Mouse (Mus musculus): ENCODE data around the gene Rdh8.
"Not testable (repeated sequence)": the region's sequence is repeated elsewhere in the genome, so short reads cannot be mapped to it uniquely, and the experiment has no call there.

Rdh8 gene

DNA sequence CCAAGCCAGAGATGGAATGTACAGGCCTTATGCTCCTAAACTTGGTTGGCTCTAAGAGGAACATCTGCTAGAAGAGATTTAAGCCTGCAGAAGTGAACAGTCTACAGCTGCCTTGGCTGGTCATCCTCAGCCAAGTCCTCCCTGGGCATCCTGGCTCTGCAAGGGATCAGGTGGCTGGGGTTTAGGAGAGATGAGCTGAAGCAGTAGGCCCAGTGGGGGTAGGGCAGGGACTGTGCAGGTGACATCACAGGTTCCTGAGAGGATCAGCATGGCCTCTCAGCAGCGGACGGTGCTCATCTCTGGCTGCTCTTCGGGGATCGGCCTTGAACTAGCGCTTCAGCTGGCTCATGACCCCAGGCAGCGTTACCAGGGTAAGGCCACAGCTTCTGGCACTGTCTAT lies at the start of gene Rdh8:
TSS of gene Rdh8 (plus strand) at position 268 of the 400 bp plus-strand sequence.
- in situ Hi-C loops (cut with MboI) = no loop called here

- in situ Hi-C loops (cut with MboI) = no loop called here
These were observed 37.0 kb upstream of the Rdh8 start for GRCm38 (mm10) chr9:20781286-20781685.

- in situ Hi-C loops (cut with MboI) = no loop called here
These were observed 33.2 kb upstream of the Rdh8 start for GRCm38 (mm10) chr9:20785055-20785454.

DNA sequence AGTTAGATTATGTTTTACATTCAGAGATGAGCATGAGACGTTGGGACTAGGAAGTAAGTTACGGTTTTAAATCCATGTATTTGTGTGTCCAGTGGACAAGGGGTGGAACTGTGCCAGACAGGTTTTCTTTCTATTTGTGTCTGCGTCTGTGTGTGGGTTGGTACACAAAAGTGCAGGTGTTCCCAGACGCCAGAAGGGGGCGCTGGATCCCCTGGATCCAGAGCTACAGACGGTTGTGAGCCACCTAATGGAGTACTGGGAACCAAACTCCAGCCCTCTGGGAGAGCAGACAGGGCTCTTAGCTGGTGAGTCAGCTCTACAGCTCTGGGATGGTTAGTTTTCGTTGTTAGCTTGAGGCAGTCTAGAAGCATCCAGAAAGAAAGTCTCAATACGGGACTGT lies 30.3 kb upstream of the Rdh8 start:
- in situ Hi-C loops (cut with MboI) = no loop called here

DNA sequence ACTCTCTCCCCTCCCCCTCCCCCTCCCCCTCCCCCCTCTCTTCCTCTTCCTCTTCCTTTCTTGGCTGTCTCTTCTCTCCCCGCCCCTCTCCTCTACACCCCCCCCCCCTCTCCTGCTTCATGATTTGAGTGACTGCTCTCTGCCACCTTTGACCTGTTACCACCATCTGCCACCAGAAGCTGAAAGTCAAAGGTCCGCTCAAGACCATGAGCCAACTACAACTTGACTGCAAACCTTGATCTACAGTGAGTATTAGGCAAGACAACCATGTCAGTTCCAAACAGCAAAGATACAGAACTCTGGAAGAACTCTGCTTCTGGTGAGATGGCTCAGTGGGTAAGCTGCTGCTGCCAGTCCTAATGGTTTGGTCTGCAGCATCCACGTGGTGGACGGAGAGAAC lies 28.7 kb upstream of the Rdh8 start:
- in situ Hi-C loops (cut with MboI) = no loop called here

DNA sequence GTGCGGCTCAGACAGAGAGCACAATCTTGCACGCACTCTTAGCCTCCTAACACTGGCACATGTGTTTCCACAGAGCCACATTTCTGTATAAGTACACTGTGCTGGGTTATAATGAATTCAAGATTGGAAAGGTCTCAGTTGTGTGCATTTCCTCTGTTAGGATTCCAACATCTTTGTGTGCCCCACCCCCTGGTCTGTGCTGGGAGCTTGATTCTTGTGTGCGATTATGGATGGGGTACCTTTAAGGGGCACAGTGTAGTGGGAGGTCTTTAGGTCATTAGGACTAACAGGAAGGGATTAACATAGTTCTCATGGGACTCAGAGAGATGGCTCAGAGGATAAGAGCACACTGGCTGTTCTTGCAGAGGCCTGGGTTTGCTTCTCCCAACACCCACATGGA lies 28.0 kb upstream of the Rdh8 start:
- in situ Hi-C loops (cut with MboI) = no loop called here

GRCm38 (mm10) chr9:20794108-20794806 lies 24.0 kb upstream of the Rdh8 start:
- in situ Hi-C loops (cut with MboI) = no loop called here

GRCm38 (mm10) chr9:20804266-20805158 lies 13.8 kb upstream of the Rdh8 start:
- in situ Hi-C loops (cut with MboI) = no loop called here

GRCm38 (mm10) chr9:20805159-20805495 lies 13.2 kb upstream of the Rdh8 start:
- in situ Hi-C loops (cut with MboI) = no loop called here

GRCm38 (mm10) chr9:20805706-20806105 lies 12.6 kb upstream of the Rdh8 start:
- in situ Hi-C loops (cut with MboI) = no loop called here

DNA sequence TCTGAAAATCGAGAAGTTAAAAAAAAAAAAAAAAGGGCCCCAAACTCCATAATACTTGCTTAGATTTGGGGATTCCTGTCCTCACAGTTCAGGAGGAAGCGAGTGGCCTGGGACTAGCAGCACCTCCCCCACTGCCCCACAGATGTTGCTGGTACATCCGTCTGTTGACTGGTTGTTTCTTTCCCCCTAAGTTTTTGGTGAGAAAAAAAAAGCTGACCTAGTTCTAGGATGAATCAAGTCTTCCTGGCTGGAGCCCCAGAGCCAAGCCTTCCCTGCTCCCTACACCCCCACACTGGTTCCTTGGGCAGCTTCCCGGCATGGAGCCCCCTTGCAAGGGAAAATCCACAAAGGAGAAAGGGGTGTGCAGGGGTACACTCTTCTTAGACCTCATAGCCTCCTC lies 8.0 kb upstream of the Rdh8 start:
- in situ Hi-C loops (cut with MboI) = no loop called here

DNA sequence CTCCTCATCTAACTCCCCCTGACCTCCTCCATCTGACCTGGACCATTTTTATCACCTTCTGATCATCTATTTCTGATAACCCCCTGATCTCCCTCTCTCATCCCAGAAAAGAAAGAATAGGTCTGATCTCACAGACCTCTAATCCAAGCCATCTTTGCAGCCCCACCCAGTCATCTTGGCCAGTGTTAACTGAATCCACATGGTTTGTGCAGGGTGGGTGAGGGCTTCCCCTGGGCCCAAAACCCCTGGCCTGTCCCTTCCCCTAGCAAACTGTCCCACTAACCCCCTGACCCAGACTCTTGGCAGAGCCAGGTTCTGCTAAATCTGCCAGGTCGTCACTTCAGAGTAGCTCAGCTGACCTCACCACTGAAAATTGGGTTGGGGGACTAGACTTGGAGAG lies 7.5 kb upstream of the Rdh8 start:
- in situ Hi-C loops (cut with MboI) = no loop called here

DNA sequence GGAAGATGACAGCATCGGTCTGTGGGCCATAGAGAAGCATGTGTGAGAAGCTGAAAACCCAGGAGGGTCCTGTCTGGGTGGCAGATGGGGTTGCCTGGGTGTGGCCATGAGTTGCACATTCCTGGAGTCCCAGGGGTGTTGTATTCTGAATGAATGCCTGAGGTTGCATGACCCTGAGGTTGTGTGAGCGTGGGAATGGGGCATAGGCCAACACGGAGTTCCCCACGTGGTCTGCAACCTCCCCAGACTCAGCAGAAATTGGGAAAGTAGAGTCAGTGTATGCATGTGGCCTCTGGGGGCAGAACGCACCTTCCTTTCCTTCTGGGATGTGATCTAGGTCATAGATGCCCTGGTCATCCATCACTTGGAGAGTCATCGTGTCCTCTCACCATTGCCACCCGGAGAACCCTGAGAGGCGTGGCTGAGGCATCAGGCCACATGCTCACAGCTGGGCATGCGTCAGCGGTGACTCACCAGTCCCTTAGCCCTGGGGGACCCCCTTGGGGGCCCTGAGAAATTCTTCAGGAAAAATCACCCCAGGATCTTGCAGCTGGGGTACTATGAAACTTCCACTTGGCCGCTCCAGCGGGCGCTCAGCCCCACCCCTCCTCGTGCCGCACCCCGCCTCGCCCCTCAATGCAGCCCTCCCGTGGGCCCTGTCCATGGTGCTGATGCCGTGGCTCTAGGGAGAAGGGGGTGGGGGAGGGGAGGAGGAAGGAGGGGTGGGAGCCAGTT lies 5.6 kb upstream of the Rdh8 start:
- in situ Hi-C loops (cut with MboI) = no loop called here

DNA sequence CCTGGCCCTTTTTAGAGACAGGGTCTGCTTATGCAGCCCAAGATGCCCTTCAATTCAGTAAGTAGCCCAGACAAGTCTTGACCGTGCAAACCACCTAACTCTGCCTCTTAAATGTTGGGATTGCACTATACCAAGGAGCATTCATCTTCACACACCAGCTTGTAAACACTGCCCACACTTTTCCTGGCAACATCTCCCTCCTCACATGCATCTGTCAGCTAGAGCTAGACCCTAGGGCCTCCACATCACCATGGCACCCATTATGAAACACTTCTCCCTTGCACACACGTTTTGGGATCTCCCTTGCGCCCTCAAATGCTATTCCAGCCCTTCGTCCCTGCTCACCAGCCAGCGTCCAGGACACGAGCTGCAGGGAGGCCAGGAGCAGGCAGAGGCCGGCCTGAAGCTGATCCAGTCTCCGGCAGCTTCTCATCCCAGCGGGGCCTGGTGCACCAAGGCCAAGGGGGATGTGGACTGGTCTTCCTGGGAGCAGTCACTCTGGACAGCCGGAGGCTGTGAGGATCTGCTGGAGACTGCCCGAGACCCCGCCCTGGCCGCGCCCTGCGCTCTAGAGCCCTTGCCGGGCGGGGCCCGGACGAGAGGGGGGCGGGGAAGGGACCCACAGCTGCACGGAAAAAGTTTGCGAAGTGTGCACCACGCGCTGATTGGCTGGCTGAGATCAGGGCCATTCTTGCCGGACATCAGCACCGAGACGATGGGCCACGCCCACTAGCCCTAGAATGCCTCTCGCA lies 3.6 kb upstream of the Rdh8 start, which contains the start of gene Col5a3:
TSS of gene Col5a3 (minus strand) at position 547 of the 752 bp plus-strand sequence.
- in situ Hi-C loops (cut with MboI) = no loop called here

DNA sequence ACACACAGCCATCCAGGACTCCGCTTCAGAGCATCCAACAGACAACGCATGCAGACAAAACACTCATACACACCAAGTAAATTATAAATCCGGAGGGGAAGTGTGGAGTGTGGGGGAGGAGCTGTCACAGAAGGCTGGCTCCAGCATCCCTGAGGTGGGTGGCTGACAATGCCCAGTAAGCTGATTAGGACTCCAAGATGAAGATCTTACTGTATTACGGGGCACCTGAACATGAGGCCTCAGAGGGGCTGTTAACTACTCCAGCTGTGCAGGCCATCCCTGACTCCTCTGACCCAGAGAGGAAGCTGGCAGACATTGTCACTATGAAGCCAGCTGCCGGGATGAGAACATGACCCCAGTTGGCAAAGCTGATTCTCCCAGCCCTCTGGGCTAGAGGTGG lies 1.7 kb downstream of the Rdh8 start:
- in situ Hi-C loops (cut with MboI) = no loop called here

DNA sequence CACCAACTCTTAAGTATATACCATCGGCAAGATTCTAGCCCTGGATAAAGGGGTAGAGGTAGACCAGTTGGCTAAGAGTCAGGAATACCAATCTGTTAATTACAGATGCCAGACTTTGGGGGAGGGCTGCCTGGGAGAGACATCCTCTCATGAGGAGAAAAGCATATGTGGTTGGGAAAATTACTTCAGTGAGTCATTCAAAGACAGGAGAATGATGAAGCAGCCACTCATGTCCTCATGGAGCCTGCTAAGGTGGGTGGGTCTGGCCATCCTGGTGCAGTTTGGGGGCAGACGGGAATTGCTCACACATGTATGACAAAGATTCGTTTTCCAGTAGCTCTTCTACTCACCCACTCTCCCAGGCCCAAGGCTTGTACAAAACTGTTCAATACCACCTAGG lies 4.5 kb downstream of the Rdh8 start:
- in situ Hi-C loops (cut with MboI) = no loop called here

GRCm38 (mm10) chr9:20825781-20826180 lies 7.5 kb downstream of the Rdh8 start:
- in situ Hi-C loops (cut with MboI) = no loop called here

DNA sequence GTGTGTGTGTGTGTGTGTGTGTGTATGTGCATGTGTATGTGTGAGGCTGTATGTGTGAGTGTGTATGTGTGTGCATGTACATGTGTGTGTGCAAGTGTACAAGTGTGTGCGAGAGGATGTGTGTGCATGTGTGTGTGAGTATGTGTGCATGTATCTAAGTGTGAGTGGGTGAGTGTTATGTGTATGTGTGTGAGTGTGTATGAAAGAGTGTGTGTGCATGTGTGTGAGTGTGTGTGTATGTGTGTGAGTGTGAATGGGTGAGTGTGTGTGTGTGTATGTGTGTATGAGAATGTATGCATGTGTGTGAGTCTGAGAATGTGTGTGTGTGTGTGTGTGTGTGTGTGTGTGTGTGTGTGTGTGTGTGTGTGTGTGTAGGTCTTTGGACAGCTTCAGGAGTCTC lies 9.8 kb downstream of the Rdh8 start:
- in situ Hi-C loops (cut with MboI) = no loop called here

GRCm38 (mm10) chr9:20830901-20831643 lies 12.8 kb downstream of the Rdh8 start:
- in situ Hi-C loops (cut with MboI) = no loop called here

DNA sequence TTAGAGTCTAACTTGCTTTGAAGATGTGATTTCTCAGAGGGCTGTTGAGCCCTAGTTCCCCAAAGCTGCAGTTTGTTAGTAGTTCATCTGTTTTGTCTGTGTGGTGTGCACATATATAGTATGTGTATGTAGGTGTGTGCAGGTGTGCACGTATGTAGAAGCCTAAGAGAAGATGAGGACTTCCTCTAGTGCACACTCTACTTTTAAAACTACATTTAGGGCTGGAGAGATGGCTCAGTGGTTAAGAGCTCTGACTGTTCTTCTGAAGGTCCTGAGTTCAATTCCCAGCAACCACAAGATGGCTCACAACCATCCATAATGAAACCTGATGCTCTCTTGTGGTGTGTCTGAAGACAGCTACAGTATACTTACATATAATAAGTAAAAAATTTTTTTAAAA lies 16.6 kb downstream of the Rdh8 start:
- in situ Hi-C loops (cut with MboI) = no loop called here

- in situ Hi-C loops (cut with MboI) = not testable (repeated sequence)
These were observed 17.2 kb downstream of the Rdh8 start for GRCm38 (mm10) chr9:20835431-20835954.
